Mouse (Mus musculus) neural tube, embryonic 15.5 days (tissue): ENCODE results near the gene Arhgef39. TPM values are rescaled to one million over a fixed set of nuclear protein-coding genes. Genes with fewer than 3 reads are reported as not detected.

ENCODE experiments used
- ATAC-seq: fragments of 200-750 bp; cut with Nextera tagmentation; 2 replicates; pipeline ENCODE4 v1.8.0; 2017; ENCODE audit warnings: mild to moderate bottlenecking, moderate TSS enrichment, moderate library complexity; ENCODE audit not compliant: low FRiP score
- H3K27ac ChIP-seq: fragments of 300-500 bp; sonication (generic); replicated peaks from 2 replicates; pipeline ENCODE4 v1.5.1; 2015; ENCODE audit warnings: mild to moderate bottlenecking, inconsistent platforms
- H3K27me3 ChIP-seq: fragments of 300-500 bp; sonication (generic); replicated peaks from 2 replicates; pipeline ENCODE4 v1.6.1; 2015; ENCODE audit warnings: inconsistent platforms
- H3K36me3 ChIP-seq: fragments of 300-500 bp; sonication (generic); 2 replicates; pipeline ENCODE4 v1.6.1; 2015; ENCODE audit warnings: inconsistent platforms
- H3K4me1 ChIP-seq: fragments of 300-500 bp; sonication (generic); 2 replicates; pipeline ENCODE4 v1.6.1; 2015; ENCODE audit warnings: inconsistent platforms
- H3K4me2 ChIP-seq: fragments of 300-500 bp; sonication (generic); 2 replicates; pipeline ENCODE4 v1.6.1; 2015; ENCODE audit warnings: inconsistent platforms, mild to moderate bottlenecking, moderate library complexity
- H3K4me3 ChIP-seq: fragments of 300-500 bp; sonication (generic); replicated peaks from 2 replicates; pipeline ENCODE4 v1.5.1; 2015; ENCODE audit warnings: mild to moderate bottlenecking, inconsistent platforms
- H3K9ac ChIP-seq: fragments of 300-500 bp; sonication (generic); replicated peaks from 2 replicates; pipeline ENCODE4 v1.6.1; 2015; ENCODE audit warnings: mild to moderate bottlenecking, inconsistent platforms
- H3K9me3 ChIP-seq: fragments of 300-500 bp; sonication (generic); replicated peaks from 2 replicates; pipeline ENCODE4 v1.6.1; 2016; ENCODE audit warnings: inconsistent platforms
- WGBS: fragments of 180-500 bp; shearing (Covaris S2); methylation state at CpG from one replicate; pipeline ENCODE4 v1.1.7; 2015; ENCODE audit warnings: mixed read lengths; 5-methylcytosine and 5-hydroxymethylcytosine counted together
- polyA plus RNA-seq: library from polyadenylated mRNA; unstranded; fragments of >200 nt; fragmentation: Nextera tagmentation; extraction: Ambion mirVana; gene quantifications from 2 replicates; pipeline ENCODE4 v1.2.1, GENCODE M21; 2015

Arhgef39 gene
- polyA plus RNA-seq, 1 experiment from 2014 or later, result 5.9 TPM

DNA sequence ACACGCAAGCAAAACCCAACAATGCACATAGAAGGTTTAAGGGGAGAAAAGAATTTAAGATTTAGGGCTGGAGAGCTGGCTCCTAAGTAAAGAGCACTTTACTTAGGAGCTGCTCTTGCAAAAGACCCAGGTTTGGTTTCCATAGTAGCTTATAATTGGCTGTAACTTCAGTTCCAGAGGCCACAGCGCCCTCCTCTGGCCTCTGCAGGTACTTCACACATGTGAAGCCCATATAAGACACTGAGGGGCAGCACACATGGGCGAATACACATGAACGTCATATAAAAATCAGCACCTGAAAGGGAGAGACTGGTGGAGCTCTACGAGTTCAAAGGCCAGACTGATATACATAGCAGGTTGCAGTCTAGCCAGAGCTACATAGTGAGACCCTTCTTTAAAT, 28.4 kb upstream of the Arhgef39 start:
- ATAC-seq, result no peak

DNA sequence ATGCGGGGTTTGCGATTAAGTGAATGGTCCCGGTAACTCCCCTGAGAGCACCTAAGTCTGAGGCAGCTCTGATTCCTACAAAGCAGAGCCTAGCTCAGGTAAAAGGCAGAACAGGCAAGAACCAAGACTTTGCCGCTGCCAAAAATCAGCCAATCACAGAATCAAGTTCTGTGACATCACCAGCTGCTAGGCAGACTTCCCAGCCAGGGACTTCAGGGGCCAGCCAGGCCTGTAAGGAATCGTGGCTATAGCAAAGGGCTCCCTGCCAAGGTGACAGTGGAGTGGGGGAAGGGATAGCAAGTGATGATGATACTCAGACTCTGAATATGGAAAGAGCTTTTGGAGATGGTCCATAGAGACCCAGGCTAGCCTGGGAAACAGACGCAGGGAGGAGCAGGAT, 20.5 kb upstream of the Arhgef39 start:
- H3K9me3 ChIP-seq, result no peaks in the 10 kb centered on the region
- peak overlapping the region; percentile 19 for H3K4me3 ChIP-seq
- H3K27me3 ChIP-seq, result peaks cover 45% of the 10 kb centered on the region
- 6% methylated on average over 6 of the region's 6 CpGs for WGBS
- H3K27ac ChIP-seq, result no peak overlapping the region
- H3K9ac ChIP-seq, result no peak overlapping the region
- H3K36me3 ChIP-seq, result no peaks in the 10 kb centered on the region
- H3K4me1 ChIP-seq, result peaks cover 31% of the 10 kb centered on the region
- peak overlapping the region; percentile 52 for H3K4me2 ChIP-seq
- peak; percentile 66 for ATAC-seq

More for the DNA sequence above, 28.4 kb upstream of the Arhgef39 start:
- H3K27me3 ChIP-seq, result peaks cover 41% of the 10 kb centered on the region
- no peaks in the 10 kb centered on the region for H3K9me3 ChIP-seq
- H3K36me3 ChIP-seq, result peaks cover 22% of the 10 kb centered on the region
- WGBS, result 68% methylated on average over 5 of the region's 5 CpGs
- H3K4me2 ChIP-seq, result no peak overlapping the region
- H3K27ac ChIP-seq, result no peak overlapping the region
- H3K4me1 ChIP-seq, result peaks cover 26% of the 10 kb centered on the region
- H3K4me3 ChIP-seq, result no peak overlapping the region
- no peak overlapping the region for H3K9ac ChIP-seq

DNA sequence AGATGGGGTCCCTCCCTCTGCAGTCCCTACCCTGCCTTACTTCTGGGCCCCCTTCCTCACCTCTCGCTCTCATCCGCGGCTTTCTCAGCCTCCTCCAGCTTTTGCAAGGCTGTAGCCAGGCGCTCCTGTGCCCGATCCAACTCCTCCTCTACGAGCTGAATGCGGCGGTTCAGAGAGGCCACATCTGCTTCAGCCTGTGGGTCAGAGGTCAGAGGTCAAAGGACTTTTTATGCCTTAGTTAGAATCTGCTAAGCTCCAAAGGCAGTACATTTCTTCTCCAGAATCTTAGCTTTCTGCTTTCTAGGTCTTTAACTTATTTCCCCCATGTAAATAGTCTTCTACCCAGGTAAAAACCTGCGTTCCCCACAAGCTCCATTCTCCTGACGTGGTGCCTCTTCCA, 20.1 kb upstream of the Arhgef39 start:
- Histone ChIP-seq H3K27me3 (peaks cover 41% of the 10 kb centered on the region), H3K36me3 (no peaks in the 10 kb centered on the region), H3K9ac (no peak overlapping the region), H3K9me3 (no peaks in the 10 kb centered on the region), H3K4me2 (peak overlapping the region; percentile 52), H3K27ac (no peak overlapping the region), H3K4me1 (peaks cover 31% of the 10 kb centered on the region), H3K4me3 (peak overlapping the region; percentile 19)
- 15% methylated on average over 10 of the region's 10 CpGs for WGBS
- ATAC-seq, result peak; percentile 19; the same call in 1 of the 2 replicates

DNA sequence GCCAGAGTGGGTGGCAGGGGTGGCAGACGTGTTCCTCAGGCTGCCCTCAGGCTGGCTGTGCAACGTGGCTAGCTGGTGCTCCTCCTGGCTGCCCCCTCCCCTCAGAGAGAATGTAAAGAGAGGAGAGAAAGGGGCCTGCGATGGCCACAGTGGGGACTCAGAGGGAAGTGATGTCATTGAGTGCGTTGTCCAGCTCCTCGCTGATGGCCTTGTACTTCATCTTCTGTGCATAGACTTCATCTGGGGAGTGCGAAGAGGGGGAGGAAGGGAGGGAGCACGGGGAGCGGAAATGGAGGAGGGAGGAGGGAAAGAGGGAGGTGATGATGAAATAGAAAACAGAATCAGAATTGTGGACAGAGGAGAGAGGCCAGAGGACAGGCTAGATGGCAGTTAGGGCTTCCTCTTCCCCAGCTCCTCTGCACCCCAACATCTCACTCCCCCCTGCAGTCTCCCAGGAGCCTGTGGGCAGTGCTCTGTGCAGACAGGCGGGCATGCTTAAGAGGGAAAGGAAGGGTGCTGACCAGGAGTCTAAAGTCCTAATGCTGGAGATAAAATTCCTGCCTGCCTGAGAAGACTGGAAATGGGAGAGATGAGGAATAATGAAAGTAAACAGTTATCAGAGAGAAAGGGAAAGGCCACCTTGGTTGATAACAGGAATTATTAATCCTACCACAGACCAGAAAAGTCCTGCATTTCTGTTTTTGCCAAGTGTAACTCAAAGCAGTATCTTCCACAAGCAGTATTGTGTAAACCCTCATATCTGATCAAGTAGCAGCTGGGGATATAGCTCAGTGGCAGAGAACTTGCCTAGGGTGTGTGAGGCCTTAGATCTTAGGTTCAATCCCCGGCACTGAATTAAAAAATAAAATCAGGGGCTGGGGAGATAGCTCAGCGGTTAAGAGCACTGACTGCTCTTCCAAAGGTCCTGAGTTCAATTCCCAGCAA, 16.5 kb upstream of the Arhgef39 start:
- H3K4me3 ChIP-seq, result no peak overlapping the region
- no peaks in the 10 kb centered on the region for H3K9me3 ChIP-seq
- ATAC-seq, result no peak
- H3K9ac ChIP-seq, result no peak overlapping the region
- 70% methylated on average over 11 of the region's 11 CpGs for WGBS
- peaks cover 10% of the 10 kb centered on the region for H3K27me3 ChIP-seq
- H3K27ac ChIP-seq, result no peak overlapping the region
- H3K4me1 ChIP-seq, result peaks cover 16% of the 10 kb centered on the region
- no peaks in the 10 kb centered on the region for H3K36me3 ChIP-seq
- no peak overlapping the region for H3K4me2 ChIP-seq

- no peak for ATAC-seq
Observed at GRCm38 (mm10) chr4:43513791-43514190, 14.3 kb upstream of the Arhgef39 start.

GRCm38 (mm10) chr4:43513300-43513699, 13.8 kb upstream of the Arhgef39 start:
- WGBS, result 87% methylated on average over 4 of the region's 4 CpGs
- ATAC-seq, result no peak
- Histone ChIP-seq H3K27me3 (0 out of 2 replicates have a peak, but pooled peaks cover 10% of the 10 kb centered on the region), H3K9me3 (no peaks in the 10 kb centered on the region), H3K4me2 (no peak overlapping the region), H3K4me3 (no peak overlapping the region), H3K36me3 (no peaks in the 10 kb centered on the region), H3K9ac (no peak overlapping the region), H3K4me1 (peaks cover 12% of the 10 kb centered on the region), H3K27ac (no peak overlapping the region)

More at GRCm38 (mm10) chr4:43513791-43514190, 14.3 kb upstream of the Arhgef39 start:
- peaks cover 9% of the 10 kb centered on the region for H3K4me1 ChIP-seq
- WGBS, result 84% methylated on average over 4 of the region's 4 CpGs
- H3K4me2 ChIP-seq, result no peak overlapping the region
- peaks cover 8% of the 10 kb centered on the region; the same call in 1 of the 2 replicates for H3K27me3 ChIP-seq
- no peaks in the 10 kb centered on the region for H3K36me3 ChIP-seq
- no peak overlapping the region for H3K27ac ChIP-seq
- no peak overlapping the region for H3K4me3 ChIP-seq
- H3K9ac ChIP-seq, result no peak overlapping the region
- no peaks in the 10 kb centered on the region for H3K9me3 ChIP-seq

GRCm38 (mm10) chr4:43512653-43513052, 13.2 kb upstream of the Arhgef39 start:
- Histone ChIP-seq H3K27me3 (0 out of 2 replicates have a peak, but pooled peaks cover 10% of the 10 kb centered on the region), H3K9me3 (no peaks in the 10 kb centered on the region), H3K4me3 (no peak overlapping the region), H3K9ac (no peak overlapping the region), H3K4me1 (peaks cover 17% of the 10 kb centered on the region), H3K36me3 (no peaks in the 10 kb centered on the region), H3K27ac (no peak overlapping the region), H3K4me2 (no peak overlapping the region)
- no peak for ATAC-seq
- WGBS, result 72% methylated on average over 7 of the region's 7 CpGs

DNA sequence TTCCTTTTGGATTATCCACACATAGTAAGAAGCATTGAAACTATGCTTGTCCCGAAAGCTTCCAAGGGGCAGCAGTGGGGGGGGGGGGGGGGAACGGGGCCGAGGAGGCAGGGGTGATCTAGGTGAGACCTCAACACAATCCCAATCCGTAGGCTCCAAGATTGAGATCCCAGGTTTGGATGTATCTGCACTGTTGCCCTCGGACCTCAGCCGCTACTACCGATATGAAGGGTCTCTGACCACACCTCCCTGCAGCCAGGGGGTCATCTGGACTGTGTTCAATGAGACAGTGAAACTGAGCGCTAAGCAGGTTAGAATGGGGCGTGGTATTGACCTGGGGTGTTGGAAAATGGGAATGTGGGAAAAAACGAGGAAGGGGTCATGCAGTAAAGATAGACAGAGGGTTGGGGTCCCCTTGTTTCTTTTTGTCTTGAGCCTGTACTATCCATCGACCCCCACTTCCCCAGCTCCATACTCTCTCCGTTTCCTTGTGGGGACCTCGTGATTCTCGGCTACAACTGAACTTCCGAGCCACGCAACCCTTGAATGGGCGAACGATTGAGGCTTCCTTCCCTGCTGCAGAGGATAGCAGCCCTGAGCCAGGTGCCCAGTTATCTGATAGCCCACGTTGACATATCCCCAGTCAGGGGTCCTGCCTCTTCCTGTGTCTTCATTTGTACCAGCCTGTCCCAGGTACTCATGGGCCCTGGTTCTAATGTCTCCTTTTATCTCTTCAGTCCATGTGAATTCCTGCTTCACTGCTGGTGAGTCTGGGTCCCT, 12.4 kb upstream of the Arhgef39 start:
- Histone ChIP-seq H3K36me3 (no peaks in the 10 kb centered on the region), H3K4me3 (no peak overlapping the region), H3K4me1 (peaks cover 17% of the 10 kb centered on the region), H3K27ac (no peak overlapping the region), H3K27me3 (0 out of 2 replicates have a peak, but pooled peaks cover 15% of the 10 kb centered on the region), H3K9ac (no peak overlapping the region), H3K4me2 (no peak overlapping the region), H3K9me3 (no peaks in the 10 kb centered on the region)
- no peak for ATAC-seq
- 81% methylated on average over 19 of the region's 19 CpGs for WGBS

- Histone ChIP-seq H3K27me3 (0 out of 2 replicates have a peak, but pooled peaks cover 17% of the 10 kb centered on the region), H3K4me1 (peaks cover 17% of the 10 kb centered on the region), H3K4me3 (no peak overlapping the region), H3K9ac (no peak overlapping the region), H3K36me3 (no peaks in the 10 kb centered on the region), H3K9me3 (no peaks in the 10 kb centered on the region), H3K4me2 (peak overlapping the region; percentile 58), H3K27ac (no peak overlapping the region)
- WGBS, result 18% methylated on average over 9 of the region's 9 CpGs
- no peak for ATAC-seq
Observed at GRCm38 (mm10) chr4:43509109-43509508, 9.6 kb upstream of the Arhgef39 start.

DNA sequence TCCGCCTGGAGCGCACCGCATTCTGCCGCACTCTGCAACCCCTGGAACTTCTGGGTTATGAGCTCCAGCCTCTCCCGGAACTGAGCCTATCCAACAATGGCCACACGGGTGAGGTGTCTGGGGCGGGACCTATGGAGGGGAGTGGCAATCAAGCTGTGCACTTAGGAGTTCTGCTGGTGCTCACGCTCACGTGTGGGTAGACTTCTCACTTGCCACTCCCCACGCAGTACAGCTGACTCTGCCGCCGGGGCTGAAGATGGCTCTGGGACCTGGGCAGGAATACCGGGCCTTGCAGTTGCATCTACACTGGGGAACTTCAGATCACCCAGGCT, 9.1 kb upstream of the Arhgef39 start:
- Histone ChIP-seq H3K9ac (no peak overlapping the region), H3K27ac (no peak overlapping the region), H3K27me3 (0 out of 2 replicates have a peak, but pooled peaks cover 17% of the 10 kb centered on the region), H3K36me3 (no peaks in the 10 kb centered on the region), H3K4me3 (peak overlapping the region; percentile 32), H3K4me2 (peak overlapping the region; percentile 58), H3K9me3 (no peaks in the 10 kb centered on the region), H3K4me1 (peaks cover 17% of the 10 kb centered on the region)
- no peak for ATAC-seq
- WGBS, result 5% methylated on average over 13 of the region's 13 CpGs

DNA sequence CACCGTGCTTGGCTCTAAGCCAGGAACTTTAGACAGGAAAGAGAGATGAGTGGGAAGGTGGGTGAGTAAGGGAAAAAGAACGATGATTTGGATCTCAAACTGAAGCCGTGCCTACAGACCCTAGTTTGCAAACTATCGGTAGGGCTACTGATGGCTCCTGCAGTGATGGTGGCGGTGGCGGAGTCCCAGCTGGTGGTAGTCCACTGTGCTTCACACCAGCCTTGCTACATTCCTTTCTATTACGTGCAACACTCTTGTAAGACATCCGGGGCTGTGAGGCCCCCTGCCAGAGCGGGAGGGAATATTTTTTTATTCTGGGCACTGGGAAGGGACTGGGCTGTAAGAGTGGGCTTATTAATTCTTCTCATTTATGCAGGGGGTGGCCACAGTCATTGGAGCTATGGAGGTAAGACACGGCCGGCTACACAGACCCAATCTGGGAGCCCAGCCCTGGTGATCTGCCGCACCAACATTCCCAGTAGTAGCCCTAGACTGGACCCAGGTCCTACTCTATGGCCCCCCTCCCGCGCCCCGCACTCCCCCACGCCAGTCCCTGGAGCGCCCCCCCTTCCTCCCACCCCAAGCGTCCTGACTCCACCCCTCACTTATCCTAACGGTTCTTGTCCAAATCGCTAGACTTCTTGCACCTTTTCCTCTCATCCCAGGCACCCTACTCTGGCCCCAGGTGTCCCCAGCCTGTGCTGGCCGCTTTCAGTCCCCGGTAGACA, 8.6 kb upstream of the Arhgef39 start:
- Histone ChIP-seq H3K4me3 (peak overlapping the region; percentile 32), H3K9me3 (no peaks in the 10 kb centered on the region), H3K27me3 (0 out of 2 replicates have a peak, but pooled peaks cover 17% of the 10 kb centered on the region), H3K27ac (no peak overlapping the region), H3K9ac (no peak overlapping the region), H3K4me2 (peak overlapping the region; percentile 58), H3K4me1 (peaks cover 17% of the 10 kb centered on the region), H3K36me3 (no peaks in the 10 kb centered on the region)
- 9% methylated on average over 22 of the region's 22 CpGs for WGBS
- ATAC-seq, result no peak; the same call in 1 of the 2 replicates
